Mouse (Mus musculus) cerebellum, adult 8-10 months (tissue): ENCODE measurements around the gene Rpl14.
"Not testable (repeated sequence)": the region's sequence is repeated elsewhere in the genome, so short reads cannot be mapped to it uniquely, and the experiment has no call there.

Experiments
- DNase-seq: peaks from one replicate; pipeline ENCODE4 v3.0.0; 2022

Rpl14 gene

GRCm38 (mm10) chr9:120570741-120571592 is at the start of gene Rpl14:
TSS of gene Rpl14 (plus strand) at chr9:120571444.
- peak; percentile 98 for DNase-seq

- DNase-seq = no peak
These were observed 44.0 kb upstream of the Rpl14 start for GRCm38 (mm10) chr9:120527270-120527669.

DNA sequence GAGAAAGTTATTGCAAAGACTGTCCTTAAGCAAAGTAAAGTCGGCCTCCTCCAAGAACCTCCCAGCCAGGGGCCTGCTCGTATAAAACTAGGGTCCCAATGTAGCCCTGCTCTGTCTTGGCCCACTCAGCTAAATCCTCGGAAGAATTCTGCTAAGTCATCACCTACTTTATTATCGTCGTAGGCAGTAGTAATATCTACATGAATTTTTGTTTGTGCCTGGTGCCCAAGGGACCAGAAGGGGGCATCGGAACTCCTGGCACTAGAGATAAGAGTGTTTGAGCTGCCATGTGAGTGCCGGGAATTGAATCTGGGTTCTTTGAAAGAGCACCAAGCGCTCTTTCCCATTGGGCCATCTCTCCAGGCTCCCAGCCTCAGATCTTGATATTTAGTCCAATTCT is 43.3 kb upstream of the Rpl14 start:
- no peak for DNase-seq

GRCm38 (mm10) chr9:120528815-120529510 is 42.3 kb upstream of the Rpl14 start:
- DNase-seq = no peak

DNA sequence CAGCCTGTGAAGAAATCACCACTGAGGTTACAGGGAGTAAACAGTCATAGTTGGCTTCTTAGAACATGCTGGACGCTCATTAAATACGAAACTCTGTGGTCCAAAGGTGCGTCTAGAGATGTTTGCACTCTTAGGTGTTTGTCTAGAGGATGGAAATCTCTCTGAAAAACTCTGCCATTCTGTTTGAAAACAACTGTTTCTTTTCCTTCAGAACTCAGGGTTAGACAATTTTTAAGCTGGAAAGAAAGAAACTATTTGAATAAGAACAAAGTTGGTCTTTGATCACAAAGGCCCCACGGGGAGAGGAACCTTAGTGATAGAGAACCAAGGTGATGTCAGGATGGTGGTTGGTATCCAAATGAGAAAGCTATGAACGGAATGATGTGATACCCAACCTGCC is 40.8 kb upstream of the Rpl14 start:
- no peak for DNase-seq

- no peak for DNase-seq
These were observed 39.2 kb upstream of the Rpl14 start for GRCm38 (mm10) chr9:120532062-120532461.

GRCm38 (mm10) chr9:120532691-120533090 is 38.6 kb upstream of the Rpl14 start:
- DNase-seq = no peak

DNA sequence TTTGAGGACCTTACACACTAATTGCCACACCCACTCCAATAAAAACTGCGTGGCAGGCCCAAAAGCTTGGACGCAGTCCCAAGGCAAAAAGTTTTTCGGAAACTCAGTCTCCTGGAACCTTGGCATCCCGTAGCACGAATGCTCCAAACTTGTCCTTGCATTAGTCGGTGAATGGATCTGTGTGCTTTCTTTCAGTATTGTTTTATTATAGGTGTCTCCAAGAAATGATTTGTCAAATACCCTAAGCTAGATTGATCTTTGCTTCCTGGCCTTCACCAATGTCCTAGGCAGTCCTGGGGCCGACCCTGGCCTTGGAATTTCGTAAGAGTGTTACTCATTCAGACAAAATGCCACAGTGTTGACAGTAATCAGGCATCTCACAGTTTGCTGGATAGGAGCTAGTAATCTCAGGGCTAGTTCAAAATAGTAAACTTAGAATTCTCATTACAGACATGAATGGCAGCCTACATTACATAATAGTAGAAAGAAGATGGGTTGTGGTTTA is 37.7 kb upstream of the Rpl14 start:
- DNase-seq = not testable (repeated sequence)

GRCm38 (mm10) chr9:120539662-120540251 is 31.5 kb upstream of the Rpl14 start, which contains the start of gene Entpd3:
TSS of gene Entpd3 (plus strand) at chr9:120539818.
- DNase-seq = peak; percentile 5

DNA sequence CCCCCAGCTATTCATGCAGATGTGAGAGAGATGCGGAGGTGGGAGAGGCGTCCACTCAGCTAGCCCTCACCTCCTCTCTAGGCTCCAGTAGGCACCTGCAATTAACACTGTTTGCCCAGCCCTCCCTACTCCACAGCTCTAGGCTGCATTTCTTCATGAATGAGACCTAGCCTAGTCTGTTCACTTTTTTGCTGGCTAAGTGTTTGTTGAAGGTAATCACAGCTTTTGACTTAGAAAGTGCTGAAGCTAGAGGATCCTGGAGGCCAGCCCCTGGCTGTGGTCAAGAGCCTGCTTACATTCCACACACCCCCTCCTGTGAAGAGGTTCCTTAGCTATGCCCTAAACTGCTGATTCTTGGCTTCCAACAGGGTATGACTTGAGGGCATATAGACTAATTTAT is 29.8 kb upstream of the Rpl14 start:
- no peak for DNase-seq

GRCm38 (mm10) chr9:120542241-120542640 is 29.0 kb upstream of the Rpl14 start:
- no peak for DNase-seq

DNA sequence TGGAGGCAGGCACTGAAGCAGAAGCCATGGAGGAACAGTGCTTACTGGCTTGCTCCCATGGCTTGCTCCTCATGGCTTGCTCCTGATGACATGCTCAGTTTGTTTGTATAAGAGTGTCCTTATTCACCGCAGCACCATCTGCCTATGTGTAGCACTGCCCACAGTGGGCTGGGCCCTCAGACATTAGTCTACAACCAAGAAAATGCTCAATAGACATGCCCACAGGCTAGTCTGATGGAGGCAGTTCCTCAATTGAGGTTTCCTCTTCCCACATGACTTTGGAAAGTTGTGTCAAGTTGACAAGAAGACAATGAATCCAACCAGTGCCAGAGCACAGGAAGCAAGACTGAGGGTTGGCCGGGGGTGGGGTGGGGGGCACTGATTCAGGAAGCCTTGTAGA is 25.2 kb upstream of the Rpl14 start:
- no peak for DNase-seq

- DNase-seq = no peak
These were observed 24.8 kb upstream of the Rpl14 start for GRCm38 (mm10) chr9:120546482-120546881.

GRCm38 (mm10) chr9:120547026-120547668 is 24.1 kb upstream of the Rpl14 start:
- no peak for DNase-seq

- DNase-seq = no peak
These were observed 20.5 kb upstream of the Rpl14 start for GRCm38 (mm10) chr9:120550778-120551177.

- DNase-seq = no peak
These were observed 7.7 kb upstream of the Rpl14 start for GRCm38 (mm10) chr9:120563590-120563989.

GRCm38 (mm10) chr9:120564247-120564646 is 7.0 kb upstream of the Rpl14 start:
- no peak for DNase-seq

GRCm38 (mm10) chr9:120566384-120566783 is 4.9 kb upstream of the Rpl14 start:
- DNase-seq = no peak

DNA sequence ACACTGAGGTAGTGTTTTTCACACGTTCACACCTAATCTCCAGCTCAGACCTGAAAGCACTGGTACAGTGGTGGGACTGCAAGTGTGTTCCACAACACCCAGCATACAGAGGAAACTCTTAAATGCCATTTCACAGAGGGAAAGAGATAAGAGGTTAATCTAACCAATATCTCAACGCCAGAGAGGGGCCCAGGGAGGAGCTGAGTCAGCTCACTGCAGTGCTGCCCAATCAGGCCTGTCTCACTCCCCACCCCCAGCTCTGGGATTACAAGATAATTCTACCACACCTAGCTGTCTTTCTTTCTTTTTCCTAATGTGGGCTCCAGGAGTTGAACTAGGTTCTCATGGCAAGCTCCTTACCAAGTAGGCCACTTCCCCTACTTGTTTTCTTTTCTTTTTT is 2.3 kb upstream of the Rpl14 start:
- DNase-seq = no peak

GRCm38 (mm10) chr9:120569721-120570333 is 1.4 kb upstream of the Rpl14 start:
- no peak for DNase-seq

DNA sequence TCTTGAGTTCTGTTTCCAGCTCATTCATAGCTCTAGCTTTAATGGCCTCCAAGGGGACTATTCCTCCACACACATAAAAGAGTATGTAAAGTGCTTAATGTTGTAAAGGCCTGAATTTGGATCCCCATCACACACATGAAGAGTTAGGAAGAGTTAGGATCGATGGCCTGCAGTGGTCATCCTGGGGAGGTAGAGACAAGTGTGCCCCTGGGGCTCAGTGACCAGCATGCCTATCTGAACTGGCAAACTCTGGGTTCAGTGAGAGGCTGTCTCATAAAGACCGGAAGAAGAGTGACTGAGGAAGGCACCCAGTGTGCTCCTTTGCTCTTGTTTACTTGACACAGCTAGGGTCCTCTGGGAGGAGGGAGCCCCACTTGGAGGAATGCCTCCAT is 914 bp upstream of the Rpl14 start:
- DNase-seq = no peak

DNA sequence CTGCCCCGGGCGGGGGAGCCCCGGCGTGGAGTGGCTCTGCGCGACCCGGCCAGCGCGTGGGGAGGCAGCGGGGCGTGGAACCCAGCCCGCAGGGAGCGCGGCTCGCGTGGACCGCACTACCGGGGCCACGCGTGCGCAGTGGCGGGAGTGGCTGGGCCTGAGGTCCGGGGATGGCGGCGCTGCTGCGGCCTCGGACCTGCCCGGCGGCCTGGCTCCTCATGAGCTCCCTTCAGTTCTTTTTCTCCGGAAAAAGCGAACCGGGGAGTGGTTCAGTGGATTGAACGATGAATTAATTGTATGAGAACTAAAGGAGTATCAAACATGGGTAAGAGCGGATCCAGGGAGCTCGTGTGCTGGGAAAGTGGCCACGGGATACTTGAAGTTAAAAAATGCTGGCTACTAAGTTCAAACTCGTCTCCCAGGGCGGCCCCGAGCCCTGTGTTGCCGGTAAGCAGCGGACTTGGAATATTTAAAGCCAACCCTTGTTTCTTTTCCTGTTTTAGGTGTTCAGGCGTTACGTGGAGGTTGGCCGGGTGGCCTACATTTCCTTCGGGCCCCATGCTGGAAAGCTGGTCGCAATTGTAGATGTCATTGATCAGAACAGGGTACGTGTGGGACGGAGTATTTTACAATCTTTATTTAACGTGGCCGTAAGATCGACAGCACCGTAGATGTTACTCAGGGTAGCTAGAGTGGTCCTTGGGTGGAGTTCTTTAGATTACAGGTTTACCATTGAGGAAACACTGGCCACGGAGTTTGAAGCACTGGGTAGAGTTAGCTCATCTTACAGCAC is 545 bp downstream of the Rpl14 start:
- no peak for DNase-seq
